Mouse (Mus musculus) spleen, adult 2 months (tissue): ENCODE measurements around the gene Nxn.

Experiments
- CTCF ChIP-seq: fragments of 200-500 bp; IDR thresholded peaks from 2 replicates; pipeline ENCODE4 v1.5.1; 2011; ENCODE audit warnings: mild to moderate bottlenecking, inconsistent platforms; ENCODE audit not compliant: insufficient read depth, insufficient read length, insufficient replicate concordance; ENCODE audit errors: extremely low read depth
- POLR2A ChIP-seq: fragments of 200-500 bp; IDR thresholded peaks from 2 replicates; pipeline ENCODE4 v1.6.1; 2011; ENCODE audit warnings: low read depth, low read length, inconsistent platforms

DNA sequence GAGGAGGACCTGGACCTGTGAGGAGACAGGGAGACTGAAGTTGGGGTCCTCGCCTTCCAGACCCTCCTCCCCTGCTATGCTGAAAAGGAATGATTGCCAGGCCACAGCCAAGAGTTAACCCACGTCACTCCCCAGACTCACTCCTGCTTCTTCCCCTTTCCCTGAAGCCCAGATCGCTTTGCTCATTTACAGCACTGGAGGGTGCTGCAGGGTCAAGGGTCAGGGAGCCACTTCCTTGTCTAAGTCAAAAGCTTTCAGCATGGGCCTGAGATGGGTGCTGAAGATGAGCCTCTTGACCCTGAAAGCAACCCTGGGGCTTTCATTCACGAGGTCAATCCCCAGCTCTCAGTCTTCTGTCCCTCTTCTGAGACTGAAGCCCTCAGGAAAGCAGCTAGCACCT lies 20.2 kb upstream of the Nxn start:
- TF ChIP-seq CTCF = no peak
- TF ChIP-seq POLR2A = no peak
